Mouse (Mus musculus) embryonic facial prominence, embryonic 14.5 days (tissue): ENCODE results near the gene Gm20388. TPM values are rescaled to one million over a fixed set of nuclear protein-coding genes. Genes with fewer than 3 reads are reported as not detected.

Source experiments
- ATAC-seq: fragments of 200-750 bp; cut with Nextera tagmentation; 2 replicates; pipeline ENCODE4 v1.8.0; 2017; ENCODE audit warnings: low read depth, moderate number of reproducible peaks, moderate TSS enrichment
- DNase-seq: peaks from one replicate; pipeline ENCODE4 v3.0.0-alpha.2; 2015; ENCODE audit warnings: low spot score
- H3K27ac ChIP-seq: fragments of 300-500 bp; sonication (generic); replicated peaks from 2 replicates; pipeline ENCODE4 v1.5.1; 2014; ENCODE audit warnings: low read depth, mild to moderate bottlenecking, low read length, moderate library complexity
- H3K27me3 ChIP-seq: fragments of 300-500 bp; sonication (generic); replicated peaks from 2 replicates; pipeline ENCODE4 v1.6.1; 2014; ENCODE audit warnings: low read length; ENCODE audit not compliant: control insufficient read depth, insufficient read depth
- H3K36me3 ChIP-seq: fragments of 300-500 bp; sonication (generic); 2 replicates; pipeline ENCODE4 v1.6.1; 2014; ENCODE audit warnings: low read length, mixed read lengths; ENCODE audit not compliant: control insufficient read depth, insufficient read depth
- H3K4me1 ChIP-seq: fragments of 300-500 bp; sonication (generic); 2 replicates; pipeline ENCODE4 v1.6.1; 2014; ENCODE audit warnings: antibody characterized with exemption, low read length; ENCODE audit not compliant: control insufficient read depth, insufficient read depth
- H3K4me2 ChIP-seq: fragments of 300-500 bp; sonication (generic); 2 replicates; pipeline ENCODE4 v1.6.1; 2014; ENCODE audit warnings: low read depth, mild to moderate bottlenecking, low read length, moderate library complexity, mixed read lengths
- H3K4me3 ChIP-seq: fragments of 300-500 bp; sonication (generic); 2 replicates; pipeline ENCODE4 v1.5.1; 2014; ENCODE audit warnings: low read depth, mild to moderate bottlenecking, low read length
- H3K9ac ChIP-seq: fragments of 300-500 bp; sonication (generic); 2 replicates; pipeline ENCODE4 v1.6.1; 2014; ENCODE audit warnings: low read depth, mild to moderate bottlenecking, low read length, moderate library complexity, mixed read lengths
- H3K9me3 ChIP-seq: fragments of 300-500 bp; sonication (generic); 2 replicates; pipeline ENCODE4 v1.6.1; 2016; ENCODE audit warnings: low read length; ENCODE audit not compliant: control insufficient read depth
- WGBS: fragments of 180-500 bp; shearing (Covaris S2); extraction: QIAGEN DNeasy Blood & Tissue Kit; methylation state at CpG from one replicate; pipeline ENCODE4 v1.1.7; 2014; 5-methylcytosine and 5-hydroxymethylcytosine counted together
- polyA plus RNA-seq: library from polyadenylated mRNA; unstranded; fragments of >200 nt; fragmentation: Nextera tagmentation; extraction: Ambion mirVana; gene quantifications from 2 replicates; pipeline ENCODE4 v1.2.1, GENCODE M21; 2014

Gm20388 gene
- polyA plus RNA-seq, 1 experiment from 2014 or later = not detected

DNA sequence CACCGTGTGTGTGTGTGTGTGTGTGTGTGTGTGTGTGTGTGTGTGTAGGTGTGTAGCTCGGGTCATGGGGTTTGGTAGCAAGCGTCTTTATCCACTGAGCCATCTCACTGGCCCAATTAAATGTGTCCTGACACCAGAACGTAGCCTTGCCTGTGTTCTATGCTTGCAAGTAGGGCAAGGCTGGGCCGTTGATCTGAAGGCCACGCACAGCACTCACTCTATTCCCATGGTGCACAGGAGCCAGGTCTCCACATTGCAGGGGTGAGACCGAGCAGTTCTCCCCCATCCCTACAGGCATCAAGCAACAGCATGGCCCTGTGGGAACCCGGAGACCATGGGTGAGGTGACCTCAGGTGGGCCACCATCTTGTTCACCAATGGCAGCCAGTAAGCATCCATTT is 511.6 kb downstream of the Gm20388 start:
- WGBS = 87% methylated on average over 8 of the region's 8 CpGs
- Histone ChIP-seq H3K27me3 (no peaks in the 10 kb centered on the region), H3K9ac (no peak overlapping the region), H3K27ac (no peak overlapping the region), H3K36me3 (no peaks in the 10 kb centered on the region), H3K4me3 (no peak overlapping the region), H3K4me1 (peaks cover 76% of the 10 kb centered on the region), H3K9me3 (no peaks in the 10 kb centered on the region), H3K4me2 (no peak overlapping the region)
- DNase-seq (no peak), ATAC-seq (no peak)

GRCm38 (mm10) chr8:120423576-120423975 is 512.9 kb downstream of the Gm20388 start:
- Histone ChIP-seq H3K4me2 (no peak overlapping the region), H3K27me3 (no peaks in the 10 kb centered on the region), H3K4me3 (no peak overlapping the region), H3K4me1 (peaks cover 72% of the 10 kb centered on the region), H3K36me3 (no peaks in the 10 kb centered on the region), H3K27ac (peak overlapping the region; percentile 81; the same call in 1 of the 2 replicates), H3K9ac (no peak overlapping the region), H3K9me3 (no peaks in the 10 kb centered on the region)
- no peak for ATAC-seq
- 34% methylated on average over 7 of the region's 7 CpGs for WGBS
- DNase-seq = no peak

DNA sequence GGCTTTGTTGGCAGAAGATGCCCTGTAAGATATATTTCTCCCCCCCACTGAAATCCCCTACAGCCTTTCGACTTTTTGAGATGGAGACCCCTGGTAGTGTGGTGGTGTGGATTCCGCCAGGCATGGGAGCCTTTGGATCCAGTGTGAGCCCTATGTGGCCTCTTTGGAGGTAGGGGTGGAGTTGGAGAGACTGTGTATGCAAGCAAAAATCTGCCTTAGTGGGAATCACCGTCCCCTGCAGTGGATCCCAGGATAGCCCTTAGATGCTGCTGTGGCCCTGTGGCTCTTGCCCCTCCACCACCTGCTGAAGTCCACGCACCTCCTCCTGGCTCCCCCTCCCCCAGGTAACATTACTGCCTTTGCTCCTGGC is 514.2 kb downstream of the Gm20388 start:
- 0 out of 2 replicates have a peak, but pooled peaks have one; percentile 1 for ATAC-seq
- no peak overlapping the region for H3K9ac ChIP-seq
- no peak overlapping the region for H3K4me2 ChIP-seq
- H3K27ac ChIP-seq = peak overlapping the region; percentile 81
- WGBS = 32% methylated on average over 3 of the region's 4 CpGs
- no peak for DNase-seq
- H3K9me3 ChIP-seq = no peaks in the 10 kb centered on the region
- H3K4me3 ChIP-seq = no peak overlapping the region
- H3K36me3 ChIP-seq = no peaks in the 10 kb centered on the region
- no peaks in the 10 kb centered on the region for H3K27me3 ChIP-seq
- peaks cover 72% of the 10 kb centered on the region for H3K4me1 ChIP-seq

DNA sequence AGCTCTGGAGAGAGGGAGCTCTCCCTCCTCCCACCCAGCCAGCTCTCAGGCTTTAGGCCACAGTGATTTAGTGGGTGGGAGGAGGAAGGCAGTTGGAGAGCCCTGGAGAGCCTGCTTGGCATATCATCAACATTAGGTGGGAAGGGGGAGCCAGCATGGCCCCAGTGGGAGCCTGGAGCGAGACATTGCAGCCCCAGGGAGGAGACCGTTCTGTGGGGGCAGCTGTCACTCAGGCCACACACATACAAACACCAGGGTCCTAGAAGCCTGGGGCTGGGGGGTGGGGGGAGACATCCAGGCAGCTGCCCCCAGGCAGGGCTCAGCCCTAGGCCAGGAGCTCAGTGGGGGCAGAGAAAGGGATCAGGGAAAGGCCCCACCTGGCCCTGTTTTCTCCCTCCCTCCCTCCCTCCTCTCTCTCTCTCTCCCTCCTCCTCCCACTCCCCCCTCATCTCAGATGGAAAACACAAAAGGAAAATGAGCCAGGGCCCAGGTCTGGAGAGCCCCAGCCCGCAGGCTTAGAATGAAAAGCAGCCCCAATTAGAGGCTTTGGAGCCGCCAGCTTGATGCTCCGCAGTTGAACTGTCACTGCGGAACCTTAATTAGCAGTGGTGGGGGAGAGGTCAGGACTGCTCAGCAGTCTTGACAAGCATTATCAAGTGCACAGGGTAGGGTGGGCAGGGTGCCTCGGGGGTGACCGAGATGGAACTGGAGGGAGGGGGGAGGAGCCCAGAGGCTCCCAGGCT is 514.7 kb downstream of the Gm20388 start:
- peak overlapping the region; percentile 8; the same call in 1 of the 2 replicates for H3K4me2 ChIP-seq
- H3K4me1 ChIP-seq = peaks cover 67% of the 10 kb centered on the region
- peak overlapping the region; percentile 81 for H3K27ac ChIP-seq
- H3K27me3 ChIP-seq = no peaks in the 10 kb centered on the region
- no peak overlapping the region for H3K9ac ChIP-seq
- H3K9me3 ChIP-seq = no peaks in the 10 kb centered on the region
- peak; percentile 77 for ATAC-seq
- H3K36me3 ChIP-seq = no peaks in the 10 kb centered on the region
- 7% methylated on average over 8 of the region's 8 CpGs for WGBS
- no peak overlapping the region for H3K4me3 ChIP-seq
- peak; percentile 95 for DNase-seq

GRCm38 (mm10) chr8:120426105-120426504 is 515.5 kb downstream of the Gm20388 start:
- DNase-seq = no peak
- ATAC-seq = no peak
- Histone ChIP-seq H3K9ac (no peak overlapping the region), H3K4me3 (no peak overlapping the region), H3K9me3 (no peaks in the 10 kb centered on the region), H3K4me1 (peaks cover 60% of the 10 kb centered on the region), H3K4me2 (0 out of 2 replicates have a peak overlapping the region, but pooled peaks have one; percentile 8), H3K27ac (peak overlapping the region; percentile 81), H3K27me3 (no peaks in the 10 kb centered on the region), H3K36me3 (no peaks in the 10 kb centered on the region)
- 33% methylated on average over 1 of the region's 1 CpGs for WGBS

DNA sequence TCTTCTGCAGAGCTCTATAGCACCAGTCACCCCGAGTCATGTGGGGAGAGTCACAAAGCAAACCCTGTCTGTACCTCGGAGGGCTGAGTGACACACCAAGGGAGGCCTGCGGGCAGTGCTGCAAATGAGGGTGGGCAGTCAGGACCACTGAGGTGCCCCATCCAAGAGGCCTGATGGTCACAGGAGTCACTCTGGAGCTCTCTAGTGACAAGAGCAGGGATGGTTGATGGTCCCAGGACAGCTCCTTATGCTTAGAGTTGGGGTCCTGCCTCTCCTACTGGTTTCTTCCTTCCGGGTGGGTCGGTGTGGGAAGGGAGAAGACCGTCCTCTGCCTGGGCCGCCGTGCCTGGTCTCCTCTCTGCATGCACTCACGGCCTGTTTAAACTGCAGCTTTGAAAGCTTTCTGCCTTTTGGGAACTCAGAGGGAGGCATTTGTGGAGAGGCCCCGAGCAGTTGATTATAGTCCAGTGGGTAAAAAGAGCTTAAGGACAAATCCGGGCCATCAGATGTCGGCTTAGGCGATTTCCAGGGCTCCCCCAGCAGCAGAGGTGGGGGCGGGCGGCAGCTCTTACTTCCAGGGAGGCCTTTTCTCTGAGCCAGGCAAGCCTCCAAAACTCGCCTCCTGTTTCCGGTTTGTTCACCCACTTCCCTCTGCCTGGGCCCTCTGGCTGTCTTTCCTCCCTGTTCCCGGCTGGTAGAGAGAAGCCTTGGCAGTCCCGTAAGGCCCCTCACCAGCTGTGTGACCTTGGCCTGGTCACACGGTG is 516.2 kb downstream of the Gm20388 start:
- Histone ChIP-seq H3K27ac (peak overlapping the region; percentile 81), H3K9me3 (no peaks in the 10 kb centered on the region), H3K27me3 (no peaks in the 10 kb centered on the region), H3K4me3 (no peak overlapping the region), H3K9ac (no peak overlapping the region), H3K4me2 (no peak overlapping the region), H3K4me1 (peaks cover 55% of the 10 kb centered on the region), H3K36me3 (no peaks in the 10 kb centered on the region)
- no peak for ATAC-seq
- 21% methylated on average over 19 of the region's 20 CpGs for WGBS
- peak; percentile 85 for DNase-seq

DNA sequence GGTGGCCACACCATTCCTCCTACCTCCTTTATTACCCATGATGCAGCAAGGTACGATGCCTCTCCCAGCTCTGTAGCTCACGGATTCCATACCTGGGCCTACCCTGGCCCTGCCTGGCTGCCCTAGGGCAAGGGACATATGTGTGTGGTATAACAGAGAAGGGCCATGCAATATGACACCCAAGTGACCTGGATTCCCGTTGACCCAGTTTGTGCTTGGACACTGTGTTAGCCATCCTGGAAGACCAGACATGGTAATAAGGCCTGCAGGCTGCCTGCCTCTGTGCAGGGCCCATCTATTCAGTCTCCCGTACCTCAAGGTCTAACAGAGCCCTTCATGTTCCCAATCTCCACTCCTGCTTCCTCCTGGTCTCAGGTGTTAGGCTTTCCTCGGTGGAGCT is 517.9 kb downstream of the Gm20388 start:
- DNase-seq = no peak
- Histone ChIP-seq H3K36me3 (no peaks in the 10 kb centered on the region), H3K27me3 (no peaks in the 10 kb centered on the region), H3K4me1 (peaks cover 49% of the 10 kb centered on the region), H3K27ac (no peak overlapping the region), H3K4me3 (no peak overlapping the region), H3K4me2 (no peak overlapping the region), H3K9ac (no peak overlapping the region), H3K9me3 (0 out of 2 replicates have a peak, but pooled peaks cover under 1% of the 10 kb centered on the region)
- WGBS = 62% methylated on average over 5 of the region's 5 CpGs
- ATAC-seq = no peak

DNA sequence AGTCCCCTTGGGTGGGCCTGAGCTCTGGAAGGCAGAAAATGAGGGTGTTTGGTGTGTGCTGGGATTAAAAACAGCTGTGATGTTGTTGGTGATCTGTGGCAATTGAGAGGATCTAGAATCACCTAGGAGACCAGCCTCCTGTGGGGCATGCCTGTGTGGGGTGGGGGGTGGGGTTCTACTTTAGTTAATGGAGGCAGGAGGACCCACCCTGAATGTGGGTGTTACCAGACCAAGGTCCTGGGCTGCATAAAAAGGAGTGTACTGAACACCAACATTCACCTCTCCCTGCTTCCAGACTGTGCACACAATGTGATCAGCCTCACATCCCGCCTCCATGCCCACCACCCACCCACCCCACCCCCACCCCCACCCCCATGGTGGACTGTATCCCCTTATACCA is 518.5 kb downstream of the Gm20388 start:
- 80% methylated on average over 1 of the region's 1 CpGs for WGBS
- ATAC-seq (no peak), DNase-seq (no peak)
- Histone ChIP-seq H3K27ac (no peak overlapping the region), H3K9me3 (peaks cover 5% of the 10 kb centered on the region; the same call in 1 of the 2 replicates), H3K36me3 (no peaks in the 10 kb centered on the region), H3K4me2 (no peak overlapping the region), H3K4me3 (no peak overlapping the region), H3K27me3 (no peaks in the 10 kb centered on the region), H3K4me1 (peaks cover 42% of the 10 kb centered on the region), H3K9ac (no peak overlapping the region)
